Comparison of ENCODE assay signal across 9 mouse cellular contexts in the genomic region with DNA sequence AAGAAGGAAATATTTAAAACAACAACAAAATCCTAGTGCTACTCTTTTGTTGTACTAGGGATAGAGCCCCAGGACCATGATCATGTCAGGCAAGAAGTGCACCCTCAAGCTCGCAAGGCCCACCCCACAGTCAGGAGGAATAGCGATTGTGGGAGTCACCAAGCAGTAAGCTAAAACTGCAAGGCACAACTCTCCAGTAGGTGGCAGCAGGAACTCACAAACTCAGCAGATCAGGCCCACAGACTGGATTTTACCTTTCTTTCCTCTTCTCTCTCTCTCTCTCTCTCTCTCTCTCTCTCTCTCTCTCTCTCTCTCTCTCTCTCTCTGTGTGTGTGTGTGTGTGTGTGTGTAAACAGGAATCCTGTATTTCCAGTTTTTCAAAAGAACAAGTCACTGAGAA. TPM values are rescaled to one million over a fixed set of nuclear protein-coding genes. Genes with fewer than 3 reads are reported as not detected.
A peak's percentile ranks its signal among the peaks of the same experiment; 100 is the strongest.
DNase-seq lines count a peak whose midpoint lies in the region; ATAC-seq and TF ChIP-seq lines count a peak whose summit lies in the region.
"Had no signal": no experiment of that assay in that cellular context is flagged by ENCODE, and none has a peak within 500 bp of the region (broad histone marks: within the 10 kb centered on the region; RNA-seq: fewer than 3 reads in every experiment).

No protein-coding gene starts in this region.

- peak; percentile 54; the same call in 1 of the 2 replicates for ATAC-seq in stomach, postnatal 0 days (ENCODE audit: low FRiP score, low TSS enrichment)

- no peak overlapping the region for H3K4me3 ChIP-seq in kidney, adult 2 months (ENCODE audit: insufficient read depth, low read depth, low read length)
- no peak overlapping the region for H3K4me3 ChIP-seq in limb, embryonic 10.5 days
- H3K4me3 ChIP-seq in stomach, postnatal 0 days (ENCODE audit: low read depth, low read length): no peak overlapping the region
- H3K4me3 ChIP-seq: embryonic facial prominence, embryonic 12.5 days had no signal

- H3K9ac ChIP-seq in stomach, postnatal 0 days (ENCODE audit: low read length): no peak overlapping the region
- H3K9ac ChIP-seq: embryonic facial prominence, embryonic 12.5 days had no signal

- H3K4me1 ChIP-seq in kidney, adult 2 months (ENCODE audit: control insufficient read depth, insufficient read depth, low read length): no peaks in the 10 kb centered on the region
- peaks cover 15% of the 10 kb centered on the region for H3K4me1 ChIP-seq in limb, embryonic 10.5 days
- 0 out of 2 replicates have a peak, but pooled peaks cover 2% of the 10 kb centered on the region for H3K4me1 ChIP-seq in stomach, postnatal 0 days (replicated peaks; ENCODE audit: control insufficient read depth, insufficient read depth)

- TF ChIP-seq EP300 in stomach, postnatal 0 days (optimal IDR thresholded peaks at IDR 0.05): no peak

- 3% methylated on average over 2 of the region's 2 CpGs for WGBS in kidney, adult 2 months
- WGBS in limb, embryonic 10.5 days: 8% methylated on average over 2 of the region's 2 CpGs
- 4% methylated on average over 2 of the region's 2 CpGs for WGBS in stomach, postnatal 0 days

- peak; percentile 45 for DNase-seq in ovary, postnatal 10 days (ENCODE audit: low spot score)
- DNase-seq in ovary, adult 18-20 months (ENCODE audit: low spot score): no peak
- DNase-seq in cerebellum, postnatal 10 days: peak; percentile 90 to 91
- DNase-seq in gastrocnemius, adult 18-20 months (ENCODE audit: low spot score): peak; percentile 78
- peak; percentile 78 for DNase-seq in kidney, adult 2 months
- DNase-seq in limb, embryonic 10.5 days (ENCODE audit: low spot score): peak; percentile 80
- peak; percentile 18 to 41 for DNase-seq in natural killer cell, adult 2 months (ENCODE audit: low spot score in 2 of 2)
- peak; percentile 87 for DNase-seq in stomach, postnatal 0 days (ENCODE audit: low spot score)

- no peak overlapping the region for H3K27ac ChIP-seq in kidney, adult 2 months (ENCODE audit: insufficient read depth, low read depth, low read length)
- no peak overlapping the region for H3K27ac ChIP-seq in limb, embryonic 10.5 days
- no peak overlapping the region for H3K27ac ChIP-seq in stomach, postnatal 0 days (replicated peaks)
- H3K27ac ChIP-seq: embryonic facial prominence, embryonic 12.5 days had no signal

- no peaks in the 10 kb centered on the region for H3K27me3 ChIP-seq in kidney, adult 2 months (replicated peaks; ENCODE audit: control insufficient read depth, insufficient read depth, low read length)
- no peaks in the 10 kb centered on the region for H3K27me3 ChIP-seq in limb, embryonic 10.5 days (ENCODE audit: low read depth, poor library complexity, severe bottlenecking)
- H3K27me3 ChIP-seq in stomach, postnatal 0 days (ENCODE audit: control insufficient read depth, insufficient read depth, low read length): no peaks in the 10 kb centered on the region
- H3K27me3 ChIP-seq: embryonic facial prominence, embryonic 12.5 days had no signal

- no peak for TF ChIP-seq POLR2A in kidney, adult 2 months (IDR thresholded peaks at IDR 0.05; ENCODE audit: low read depth, low read length)

- H3K4me2 ChIP-seq in stomach, postnatal 0 days (replicated peaks; ENCODE audit: low read depth): no peak overlapping the region
- H3K4me2 ChIP-seq: embryonic facial prominence, embryonic 12.5 days had no signal

- peak; percentile 90 for TF ChIP-seq CTCF in kidney, adult 2 months (conservative IDR thresholded peaks at IDR 0.05; ENCODE audit: insufficient read depth, insufficient read length, low read depth, low read length)
- TF ChIP-seq CTCF in stomach, postnatal 0 days (IDR thresholded peaks at IDR 0.05; ENCODE audit: low read depth): peak; percentile 94

- H3K36me3 ChIP-seq in kidney, adult 2 months (ENCODE audit: control insufficient read depth, insufficient read depth, low read length): no peaks in the 10 kb centered on the region
- H3K36me3 ChIP-seq in limb, embryonic 10.5 days: no peaks in the 10 kb centered on the region
- no peaks in the 10 kb centered on the region for H3K36me3 ChIP-seq in stomach, postnatal 0 days (ENCODE audit: control insufficient read depth, insufficient read depth, low read length)
- H3K36me3 ChIP-seq: embryonic facial prominence, embryonic 12.5 days had no signal

- no peaks in the 10 kb centered on the region for H3K9me3 ChIP-seq in limb, embryonic 10.5 days (replicated peaks)
- no peaks in the 10 kb centered on the region for H3K9me3 ChIP-seq in stomach, postnatal 0 days (ENCODE audit: control insufficient read depth, low read length)
- H3K9me3 ChIP-seq: embryonic facial prominence, embryonic 12.5 days had no signal

RNA-seq across cellular contexts. Expression of gene Gm17482, which starts 0.4 kb away (rescaled TPM):
- not detected for total RNA-seq in gastrocnemius, adult 18-20 months (2021)
- polyA plus RNA-seq in kidney, adult 2 months (2012; rRNA removed): not detected in 2 replicates
- polyA plus RNA-seq in limb, embryonic 10.5 days (2016; fragmentation: Nextera tagmentation; extraction: Ambion mirVana): not detected in 2 replicates
- not detected in 2 replicates for polyA plus RNA-seq in stomach, postnatal 0 days (2015; fragmentation: Nextera tagmentation; extraction: Ambion mirVana)
- polyA plus RNA-seq: embryonic facial prominence, embryonic 12.5 days had no signal

RNA-seq across cellular contexts. Expression of gene Timp4, which starts 24.5 kb away (rescaled TPM):
- total RNA-seq in gastrocnemius, adult 18-20 months (2021): 10 to 100 TPM; 20.1 to 24.4 TPM
- 1.2 and 1.9 TPM in 2 replicates for polyA plus RNA-seq in kidney, adult 2 months (2012; rRNA removed)
- polyA plus RNA-seq in limb, embryonic 10.5 days (2016; fragmentation: Nextera tagmentation; extraction: Ambion mirVana): 0.15 TPM in 1 of 2 replicates, not detected in the other
- polyA plus RNA-seq in stomach, postnatal 0 days (2015; fragmentation: Nextera tagmentation; extraction: Ambion mirVana): 1.0 and 1.9 TPM in 2 replicates
